Mouse (Mus musculus): ENCODE data around the gene Nfia.

- no peak for TF ChIP-seq CTCF (IDR thresholded peaks at IDR 0.05; ENCODE audit: low read depth, low read length)
- no peak for TF ChIP-seq POLR2A (IDR thresholded peaks at IDR 0.05; ENCODE audit: borderline replicate concordance, low read depth, low read length)
These were observed 232.5 kb downstream of the Nfia start for GRCm38 (mm10) chr4:98004986-98005385.

Data from bone marrow macrophage, adult 2 months (primary cell).